Mouse (Mus musculus) liver, postnatal 0 days (tissue): ENCODE results near the gene Ube4a. TPM values are rescaled to one million over a fixed set of nuclear protein-coding genes. Genes with fewer than 3 reads are reported as not detected.

Experiments used
- ATAC-seq: fragments of 200-750 bp; cut with Nextera tagmentation; 2 replicates; pipeline ENCODE4 v1.8.0; 2017; ENCODE audit warnings: mild to moderate bottlenecking, moderate library complexity
- DNase-seq: peaks from one replicate; pipeline ENCODE4 v3.0.0-alpha.2; 2016
- H3K27ac ChIP-seq: fragments of 300-500 bp; sonication (generic); 2 replicates; pipeline ENCODE4 v1.5.1; 2014; ENCODE audit warnings: antibody characterized with exemption, moderate library complexity, mild to moderate bottlenecking, low read depth
- H3K27me3 ChIP-seq: fragments of 300-500 bp; sonication (generic); 2 replicates; pipeline ENCODE4 v1.6.1; 2014; ENCODE audit warnings: low read length, control low read depth, mixed read lengths; ENCODE audit not compliant: insufficient read depth
- H3K36me3 ChIP-seq: fragments of 300-500 bp; sonication (generic); replicated peaks from 2 replicates; pipeline ENCODE4 v1.6.1; 2014; ENCODE audit warnings: mild to moderate bottlenecking, control low read depth, low read length, moderate library complexity, mixed read lengths; ENCODE audit not compliant: insufficient read depth
- H3K4me1 ChIP-seq: fragments of 300-500 bp; sonication (generic); 2 replicates; pipeline ENCODE4 v1.6.1; 2014; ENCODE audit warnings: antibody characterized with exemption, mild to moderate bottlenecking, control low read depth; ENCODE audit not compliant: insufficient read depth
- H3K4me2 ChIP-seq: fragments of 300-500 bp; sonication (generic); 2 replicates; pipeline ENCODE4 v1.6.1; 2014; ENCODE audit warnings: low read depth, mild to moderate bottlenecking, low read length, moderate library complexity, mixed read lengths
- H3K4me3 ChIP-seq: fragments of 300-500 bp; sonication (generic); 2 replicates; pipeline ENCODE4 v1.5.1; 2014; ENCODE audit warnings: low read depth, low read length
- H3K9ac ChIP-seq: fragments of 300-500 bp; sonication (generic); replicated peaks from 2 replicates; pipeline ENCODE4 v1.6.1; 2014; ENCODE audit warnings: mild to moderate bottlenecking, moderate library complexity
- H3K9me3 ChIP-seq: fragments of 300-500 bp; sonication (generic); 2 replicates; pipeline ENCODE4 v1.6.1; 2016; ENCODE audit warnings: mild to moderate bottlenecking, control low read depth, low read length, mixed read lengths
- CTCF ChIP-seq: sonication (generic); IDR thresholded peaks from 2 replicates; pipeline ENCODE4 v1.5.1; 2016; ENCODE audit warnings: antibody characterized with exemption, low read depth
- EP300 ChIP-seq: IDR thresholded peaks from 2 replicates; pipeline ENCODE4 v1.6.1; 2016; ENCODE audit warnings: antibody characterized with exemption, low read depth, mild to moderate bottlenecking
- WGBS: fragments of 180-500 bp; shearing (Covaris S2); extraction: QIAGEN DNeasy Blood & Tissue Kit; methylation state at CpG from one replicate; pipeline ENCODE4 v1.1.7; 2014; ENCODE audit not compliant: insufficient replicate concordance; 5-methylcytosine and 5-hydroxymethylcytosine counted together
- polyA plus RNA-seq: library from polyadenylated mRNA; unstranded; fragments of >200 nt; fragmentation: Nextera tagmentation; extraction: Ambion mirVana; gene quantifications from 2 replicates; pipeline ENCODE4 v1.2.1, GENCODE M21; 2015

Ube4a gene
- polyA plus RNA-seq, 1 experiment from 2014 or later, result 7.5 TPM

DNA sequence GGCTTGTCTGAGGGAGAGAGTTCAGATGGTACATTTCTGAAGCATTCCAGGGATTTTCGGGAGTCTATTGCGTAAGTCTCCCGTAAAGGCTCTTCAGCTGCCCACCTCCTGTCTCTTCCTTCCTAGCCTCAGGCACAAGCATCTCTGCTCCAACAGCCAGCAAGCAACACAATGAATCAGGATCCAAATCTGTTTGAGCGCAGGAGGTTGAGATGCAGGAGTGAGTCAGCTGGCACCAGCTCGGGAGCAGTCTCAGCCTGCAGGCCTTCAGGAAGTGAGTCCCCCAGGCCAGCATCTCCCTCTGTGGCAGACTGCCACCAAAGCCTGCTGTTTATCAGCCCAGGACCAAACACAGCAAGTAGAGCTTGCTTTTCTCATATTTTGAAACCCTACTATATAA, 60.4 kb downstream of the Ube4a start:
- H3K27ac ChIP-seq, result no peak overlapping the region
- H3K4me3 ChIP-seq, result no peak overlapping the region
- H3K27me3 ChIP-seq, result no peaks in the 10 kb centered on the region
- H3K36me3 ChIP-seq, result no peaks in the 10 kb centered on the region
- H3K9me3 ChIP-seq, result no peaks in the 10 kb centered on the region
- no peaks in the 10 kb centered on the region for H3K4me1 ChIP-seq
- H3K4me2 ChIP-seq, result no peak overlapping the region
- WGBS, result 63% methylated on average over 5 of the region's 5 CpGs
- no peak for DNase-seq
- H3K9ac ChIP-seq, result no peak overlapping the region
- no peak for TF ChIP-seq CTCF
- no peak for TF ChIP-seq EP300
- ATAC-seq, result peak; percentile 67

DNA sequence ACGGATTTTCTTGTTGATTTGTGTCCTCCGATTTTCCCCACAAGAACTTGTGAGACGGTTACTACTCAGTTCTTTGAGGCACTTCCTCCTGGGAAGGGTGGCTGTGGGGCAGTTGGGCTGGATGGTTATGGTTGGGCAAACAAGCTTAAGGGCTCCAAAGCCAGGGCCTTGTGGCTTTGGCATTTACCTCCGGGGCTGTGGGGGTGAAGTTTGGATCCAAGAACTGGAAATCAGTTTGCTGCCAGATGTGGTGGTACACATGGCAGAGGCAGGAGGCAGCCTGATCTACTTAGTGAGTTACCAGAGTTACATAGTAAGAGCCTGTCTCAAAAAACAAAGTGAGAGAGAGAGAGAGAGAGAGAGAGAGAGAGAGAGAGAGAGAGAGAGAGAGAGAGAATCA, 61.5 kb downstream of the Ube4a start:
- H3K27ac ChIP-seq, result no peak overlapping the region
- H3K27me3 ChIP-seq, result no peaks in the 10 kb centered on the region
- no peaks in the 10 kb centered on the region for H3K36me3 ChIP-seq
- H3K9me3 ChIP-seq, result no peaks in the 10 kb centered on the region
- H3K4me1 ChIP-seq, result no peaks in the 10 kb centered on the region
- no peak for TF ChIP-seq EP300
- TF ChIP-seq CTCF, result no peak
- no peak overlapping the region for H3K9ac ChIP-seq
- 55% methylated on average over 4 of the region's 4 CpGs for WGBS
- H3K4me2 ChIP-seq, result no peak overlapping the region
- H3K4me3 ChIP-seq, result no peak overlapping the region
- ATAC-seq (no peak), DNase-seq (no peak)

- Histone ChIP-seq H3K27me3 (no peaks in the 10 kb centered on the region), H3K4me1 (no peaks in the 10 kb centered on the region), H3K4me3 (no peak overlapping the region), H3K9ac (no peak overlapping the region), H3K36me3 (no peaks in the 10 kb centered on the region), H3K9me3 (no peaks in the 10 kb centered on the region), H3K4me2 (no peak overlapping the region), H3K27ac (no peak overlapping the region)
- TF ChIP-seq EP300, result no peak
- peak; percentile 53 for TF ChIP-seq CTCF
- ATAC-seq, result no peak
- DNase-seq, result no peak
- WGBS, result 52% methylated on average over 4 of the region's 4 CpGs
Observed at GRCm38 (mm10) chr9:44900402-44900801, 65.0 kb downstream of the Ube4a start.

DNA sequence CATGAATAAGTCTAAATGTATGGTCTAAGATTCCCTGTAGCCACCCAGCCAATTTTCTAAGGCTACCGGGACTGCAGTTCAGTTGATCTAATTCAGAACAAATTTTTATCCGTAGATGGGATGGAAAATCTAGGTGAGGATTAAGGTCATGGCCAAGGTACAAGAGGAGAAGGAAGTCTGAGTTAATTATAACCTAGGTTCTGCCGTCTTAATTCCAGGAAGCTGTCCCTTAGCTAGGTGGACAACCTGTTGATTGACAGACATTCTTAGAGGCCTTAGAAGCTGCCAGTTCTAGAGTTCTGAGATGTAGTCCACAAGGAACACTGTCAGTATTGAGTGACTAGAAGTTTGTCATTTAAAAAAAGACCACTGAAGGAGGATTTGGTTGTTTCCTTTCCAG, 65.7 kb downstream of the Ube4a start:
- no peaks in the 10 kb centered on the region for H3K36me3 ChIP-seq
- H3K27me3 ChIP-seq, result no peaks in the 10 kb centered on the region
- no peak for TF ChIP-seq CTCF
- no peak for TF ChIP-seq EP300
- H3K4me2 ChIP-seq, result no peak overlapping the region
- DNase-seq, result no peak
- H3K4me1 ChIP-seq, result no peaks in the 10 kb centered on the region
- H3K27ac ChIP-seq, result no peak overlapping the region
- H3K9me3 ChIP-seq, result no peaks in the 10 kb centered on the region
- no peak for ATAC-seq
- no peak overlapping the region for H3K4me3 ChIP-seq
- no peak overlapping the region for H3K9ac ChIP-seq
- 60% methylated on average over 3 of the region's 3 CpGs for WGBS

GRCm38 (mm10) chr9:44897024-44897423, 68.4 kb downstream of the Ube4a start:
- H3K4me3 ChIP-seq, result no peak overlapping the region

DNA sequence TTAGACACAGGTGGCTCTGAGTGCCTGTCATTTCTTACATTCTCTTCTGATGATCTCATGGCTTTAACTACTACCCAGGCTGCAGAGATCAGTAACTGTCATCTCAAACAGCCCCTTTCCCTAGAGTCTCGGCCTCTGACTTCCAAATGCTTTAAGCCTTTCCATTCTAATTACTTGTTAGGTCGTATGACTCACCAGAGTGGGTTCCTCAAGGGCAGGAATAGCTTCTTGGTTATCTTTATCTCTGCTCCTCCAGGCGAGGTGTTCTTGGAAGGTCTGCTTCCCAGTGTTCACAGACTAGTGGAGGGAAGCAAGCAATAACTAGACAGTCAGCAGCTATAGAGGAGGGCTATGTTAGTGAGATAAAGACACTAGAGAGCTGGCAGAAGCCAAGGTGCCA, 72.7 kb downstream of the Ube4a start:
- Histone ChIP-seq H3K27ac (no peak overlapping the region), H3K27me3 (no peaks in the 10 kb centered on the region), H3K4me1 (no peaks in the 10 kb centered on the region), H3K9ac (no peak overlapping the region), H3K4me2 (no peak overlapping the region), H3K9me3 (no peaks in the 10 kb centered on the region), H3K36me3 (no peaks in the 10 kb centered on the region), H3K4me3 (no peak overlapping the region)
- WGBS, result 60% methylated on average over 3 of the region's 3 CpGs
- TF ChIP-seq CTCF, result no peak
- no peak for TF ChIP-seq EP300
- no peak for DNase-seq
- ATAC-seq, result no peak

More at GRCm38 (mm10) chr9:44897024-44897423, 68.4 kb downstream of the Ube4a start:
- no peak for TF ChIP-seq CTCF
- no peak for TF ChIP-seq EP300
- H3K4me2 ChIP-seq, result no peak overlapping the region
- no peaks in the 10 kb centered on the region for H3K27me3 ChIP-seq
- no peaks in the 10 kb centered on the region for H3K9me3 ChIP-seq
- no peaks in the 10 kb centered on the region for H3K4me1 ChIP-seq
- 59% methylated on average over 4 of the region's 4 CpGs for WGBS
- H3K36me3 ChIP-seq, result no peaks in the 10 kb centered on the region
- no peak overlapping the region for H3K9ac ChIP-seq
- no peak for ATAC-seq
- H3K27ac ChIP-seq, result no peak overlapping the region
- no peak for DNase-seq

DNA sequence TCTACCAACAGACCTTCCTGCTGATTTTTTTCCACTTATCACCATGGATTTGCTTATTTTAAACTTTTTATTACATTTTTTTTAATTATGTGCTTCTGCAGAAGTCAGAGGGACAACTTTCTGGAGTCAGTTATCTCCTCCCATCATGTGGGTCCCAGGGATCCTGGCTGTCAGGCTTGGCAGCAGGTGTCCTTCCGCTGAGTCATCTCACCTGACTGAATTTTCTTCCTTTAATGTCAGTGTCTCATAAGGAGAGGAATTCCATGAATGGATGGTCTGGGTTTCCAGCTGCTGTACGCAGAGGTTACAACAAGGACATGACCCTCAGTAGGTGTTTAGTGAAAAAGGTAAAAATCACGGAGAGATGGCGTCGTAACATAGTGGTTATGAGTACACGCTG, 74.2 kb downstream of the Ube4a start:
- H3K4me2 ChIP-seq, result no peak overlapping the region
- DNase-seq (no peak), ATAC-seq (no peak)
- no peaks in the 10 kb centered on the region for H3K36me3 ChIP-seq
- no peaks in the 10 kb centered on the region for H3K9me3 ChIP-seq
- no peak overlapping the region for H3K27ac ChIP-seq
- WGBS, result 80% methylated on average over 6 of the region's 6 CpGs
- no peak overlapping the region for H3K9ac ChIP-seq
- no peak overlapping the region for H3K4me3 ChIP-seq
- no peaks in the 10 kb centered on the region for H3K4me1 ChIP-seq
- H3K27me3 ChIP-seq, result no peaks in the 10 kb centered on the region
- TF ChIP-seq CTCF, result no peak
- TF ChIP-seq EP300, result no peak
